Comparison of ENCODE assay signal across 20 mouse cellular contexts in the genomic region with DNA sequence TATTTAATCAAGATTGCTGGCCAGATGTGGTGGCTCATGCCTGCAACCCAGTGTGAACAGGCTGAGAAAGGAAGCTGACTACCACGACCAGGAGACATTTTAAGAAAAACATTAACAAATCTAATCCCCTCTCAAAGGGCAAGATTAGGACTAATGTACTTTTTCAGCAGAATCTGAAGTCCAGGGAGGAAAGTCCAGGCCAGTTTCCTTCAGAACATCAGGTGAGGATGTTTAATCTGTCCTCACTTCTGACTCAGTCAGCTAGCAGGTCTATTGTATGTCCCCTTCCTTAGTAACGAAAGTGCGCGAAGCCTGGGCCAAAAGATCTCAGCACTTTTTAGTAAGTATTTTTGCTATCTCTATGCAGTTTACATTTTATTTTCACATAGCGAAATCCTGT.
"Had no signal": no experiment of that assay in that cellular context is flagged by ENCODE, and none has a peak within 500 bp of the region (broad histone marks: within the 10 kb centered on the region; RNA-seq: fewer than 3 reads in every experiment).

No protein-coding gene starts in this region.

- DNase-seq: layer of hippocampus, adult 9-11 months; liver; lung, adult 18-20 months; lung, postnatal 10 days; lung, postnatal 36 days; midbrain, embryonic 14.5 days; right cerebral cortex, postnatal 4 days; thymus, adult 2 months; thymus, postnatal 14 days; thymus, postnatal 4 days had no signal

- H3K27me3 ChIP-seq: limb, embryonic 13.5 days; liver, embryonic 12.5 days; liver, embryonic 15.5 days; lung, embryonic 15.5 days; megakaryocyte, embryonic 14.5 days had no signal

- H3K27ac ChIP-seq: layer of hippocampus, adult 2 months; limb, embryonic 10.5 days; limb, embryonic 13.5 days; liver, embryonic 12.5 days; liver, embryonic 15.5 days; lung, embryonic 15.5 days; stomach, postnatal 0 days had no signal

- H3K4me3 ChIP-seq: layer of hippocampus, adult 2 months; limb, embryonic 10.5 days; limb, embryonic 13.5 days; liver, embryonic 12.5 days; liver, embryonic 15.5 days; lung, embryonic 15.5 days; megakaryocyte, embryonic 14.5 days had no signal

- H3K4me1 ChIP-seq: limb, embryonic 10.5 days; liver, embryonic 12.5 days; liver, embryonic 15.5 days; lung, embryonic 15.5 days had no signal

- ATAC-seq: hindbrain, embryonic 16.5 days; liver, embryonic 12.5 days had no signal

- H3K9ac ChIP-seq: limb, embryonic 13.5 days; liver, embryonic 12.5 days; liver, embryonic 15.5 days; lung, embryonic 15.5 days had no signal

- H3K9me3 ChIP-seq: limb, embryonic 10.5 days; limb, embryonic 13.5 days; liver, embryonic 12.5 days; liver, embryonic 15.5 days; lung, embryonic 15.5 days; megakaryocyte, embryonic 14.5 days had no signal

- H3K4me2 ChIP-seq: limb, embryonic 13.5 days; liver, embryonic 12.5 days; liver, embryonic 15.5 days; lung, embryonic 15.5 days; midbrain, embryonic 11.5 days had no signal
